Mouse (Mus musculus): Measurements from ENCODE around the gene Abi3. TPM values are rescaled to one million over a fixed set of nuclear protein-coding genes. Genes with fewer than 3 reads are reported as not detected.

Gene Abi3
- polyA plus RNA-seq, 1 experiment from 2014 or later, result 30.2 TPM

- WGBS (ENCODE audit: missing documents), result 59% methylated on average over 5 of the region's 5 CpGs
- H3K27ac ChIP-seq, result no peak overlapping the region
These were observed 37.3 kb downstream of the Abi3 start for GRCm38 (mm10) chr11:95805010-95805409.

GRCm38 (mm10) chr11:95795582-95795981 is 46.7 kb downstream of the Abi3 start:
- no peak overlapping the region for H3K27ac ChIP-seq
- no peaks in the 10 kb centered on the region for H3K79me2 ChIP-seq (ENCODE audit: inconsistent target)
- 82% methylated on average over 4 of the region's 5 CpGs for WGBS (ENCODE audit: missing documents)
- no peaks in the 10 kb centered on the region for H3K36me3 ChIP-seq (ENCODE audit: inconsistent target)
- H3K4me3 ChIP-seq (ENCODE audit: inconsistent target), result no peak overlapping the region

More at GRCm38 (mm10) chr11:95805010-95805409, 37.3 kb downstream of the Abi3 start:
- no peaks in the 10 kb centered on the region for H3K79me2 ChIP-seq (ENCODE audit: inconsistent target)
- no peak overlapping the region for H3K4me3 ChIP-seq (ENCODE audit: inconsistent target)
- no peaks in the 10 kb centered on the region for H3K36me3 ChIP-seq (ENCODE audit: inconsistent target)

DNA sequence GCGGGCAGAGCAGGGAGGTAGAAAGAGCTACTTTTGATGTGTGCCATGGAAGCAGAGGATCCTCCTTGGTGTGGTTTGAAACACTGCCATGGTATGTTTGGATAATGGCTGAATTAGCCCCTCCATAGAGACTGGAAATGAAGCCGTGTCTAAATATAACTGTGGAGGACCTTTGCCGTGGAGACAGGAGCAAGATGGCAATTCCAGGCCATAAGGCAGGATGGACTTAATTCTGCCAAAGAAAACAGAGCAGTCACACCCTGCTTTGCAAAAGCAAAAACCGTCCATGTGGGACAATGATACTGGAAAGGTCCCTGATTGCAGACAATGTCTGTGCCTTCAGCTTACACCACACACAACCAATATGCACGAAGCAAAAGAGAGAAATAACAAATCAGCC is 48.1 kb downstream of the Abi3 start:
- Histone ChIP-seq H3K27ac (no peak overlapping the region), H3K4me3 (ENCODE audit: inconsistent target) (no peak overlapping the region), H3K79me2 (ENCODE audit: inconsistent target) (no peaks in the 10 kb centered on the region), H3K36me3 (ENCODE audit: inconsistent target) (no peaks in the 10 kb centered on the region)
- WGBS (ENCODE audit: missing documents), result 83% methylated on average over 5 of the region's 5 CpGs

GRCm38 (mm10) chr11:95792950-95793509 is 49.2 kb downstream of the Abi3 start:
- no peak overlapping the region for H3K4me3 ChIP-seq (ENCODE audit: inconsistent target)
- H3K27ac ChIP-seq, result no peak overlapping the region
- no peaks in the 10 kb centered on the region for H3K79me2 ChIP-seq (ENCODE audit: inconsistent target)
- WGBS (ENCODE audit: missing documents), result 97% methylated on average over 7 of the region's 8 CpGs
- no peaks in the 10 kb centered on the region for H3K36me3 ChIP-seq (ENCODE audit: inconsistent target)

- Histone ChIP-seq H3K36me3 (ENCODE audit: inconsistent target) (no peaks in the 10 kb centered on the region), H3K4me3 (ENCODE audit: inconsistent target) (no peak overlapping the region), H3K79me2 (ENCODE audit: inconsistent target) (no peaks in the 10 kb centered on the region), H3K27ac (no peak overlapping the region)
- 92% methylated on average over 13 of the region's 13 CpGs for WGBS (ENCODE audit: missing documents)
These were observed 50.5 kb downstream of the Abi3 start for GRCm38 (mm10) chr11:95791787-95792186.

- Histone ChIP-seq H3K27ac (no peak overlapping the region), H3K79me2 (ENCODE audit: inconsistent target) (no peaks in the 10 kb centered on the region), H3K4me3 (ENCODE audit: inconsistent target) (no peak overlapping the region), H3K36me3 (ENCODE audit: inconsistent target) (no peaks in the 10 kb centered on the region)
- 80% methylated on average over 8 of the region's 8 CpGs for WGBS (ENCODE audit: missing documents)
These were observed 52.8 kb downstream of the Abi3 start for GRCm38 (mm10) chr11:95789451-95789891.

GRCm38 (mm10) chr11:95786511-95786910 is 55.8 kb downstream of the Abi3 start:
- Histone ChIP-seq H3K36me3 (ENCODE audit: inconsistent target) (no peaks in the 10 kb centered on the region), H3K27ac (no peak overlapping the region), H3K4me3 (ENCODE audit: inconsistent target) (no peak overlapping the region), H3K79me2 (ENCODE audit: inconsistent target) (no peaks in the 10 kb centered on the region)
- 97% methylated on average over 6 of the region's 6 CpGs for WGBS (ENCODE audit: missing documents)

- no peak overlapping the region for H3K27ac ChIP-seq
- no peaks in the 10 kb centered on the region for H3K79me2 ChIP-seq (ENCODE audit: inconsistent target)
- WGBS (ENCODE audit: missing documents), result 99% methylated on average over 4 of the region's 4 CpGs
- H3K4me3 ChIP-seq (ENCODE audit: inconsistent target), result no peak overlapping the region
- no peaks in the 10 kb centered on the region for H3K36me3 ChIP-seq (ENCODE audit: inconsistent target)
These were observed 56.6 kb downstream of the Abi3 start for GRCm38 (mm10) chr11:95785675-95786074.

- no peaks in the 10 kb centered on the region for H3K79me2 ChIP-seq (ENCODE audit: inconsistent target)
- 90% methylated on average over 9 of the region's 9 CpGs for WGBS (ENCODE audit: missing documents)
- no peak overlapping the region for H3K27ac ChIP-seq
- H3K36me3 ChIP-seq (ENCODE audit: inconsistent target), result no peaks in the 10 kb centered on the region
- H3K4me3 ChIP-seq (ENCODE audit: inconsistent target), result no peak overlapping the region
These were observed 58.3 kb downstream of the Abi3 start for GRCm38 (mm10) chr11:95783958-95784357.

- no peak overlapping the region for H3K27ac ChIP-seq
- WGBS (ENCODE audit: missing documents), result 83% methylated on average over 4 of the region's 4 CpGs
- H3K79me2 ChIP-seq (ENCODE audit: inconsistent target), result no peaks in the 10 kb centered on the region
- no peak overlapping the region for H3K4me3 ChIP-seq (ENCODE audit: inconsistent target)
- H3K36me3 ChIP-seq (ENCODE audit: inconsistent target), result no peaks in the 10 kb centered on the region
These were observed 58.8 kb downstream of the Abi3 start for GRCm38 (mm10) chr11:95783457-95783856.

GRCm38 (mm10) chr11:95781557-95781956 is 60.7 kb downstream of the Abi3 start:
- WGBS (ENCODE audit: missing documents), result 97% methylated on average over 11 of the region's 11 CpGs
- no peaks in the 10 kb centered on the region for H3K36me3 ChIP-seq (ENCODE audit: inconsistent target)
- no peaks in the 10 kb centered on the region for H3K79me2 ChIP-seq (ENCODE audit: inconsistent target)
- H3K4me3 ChIP-seq (ENCODE audit: inconsistent target), result no peak overlapping the region
- H3K27ac ChIP-seq, result no peak overlapping the region

DNA sequence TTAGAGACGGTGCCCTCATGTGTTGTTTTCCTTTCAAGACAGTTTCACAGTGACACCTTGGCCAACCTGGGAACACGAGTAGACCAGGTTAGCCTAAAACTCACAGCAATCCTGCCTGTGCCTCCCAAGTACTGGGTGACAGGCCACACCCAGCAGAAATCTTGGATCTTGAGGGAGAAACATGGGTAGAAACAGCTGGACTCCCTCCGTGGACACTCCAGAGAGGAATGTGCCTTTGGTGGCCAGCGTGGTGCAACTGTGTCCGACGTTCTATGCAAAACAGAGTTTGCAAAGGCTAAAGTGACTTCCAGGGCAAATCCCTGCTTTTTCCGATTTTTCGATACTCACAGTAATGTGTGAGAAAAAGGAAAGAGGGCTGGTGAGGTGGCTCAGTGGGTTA is 61.8 kb downstream of the Abi3 start:
- Histone ChIP-seq H3K27ac (no peak overlapping the region), H3K79me2 (ENCODE audit: inconsistent target) (no peaks in the 10 kb centered on the region), H3K4me3 (ENCODE audit: inconsistent target) (no peak overlapping the region), H3K36me3 (ENCODE audit: inconsistent target) (no peaks in the 10 kb centered on the region)
- whole genome bisulfite sequencing (ENCODE audit: missing documents), result over 99% methylated on average over 7 of the region's 8 CpGs

Other genes starting within 250 kb of the Abi3 start
- 67.1 to 111 TPM (median 84.1 TPM) in 3 replicates for gene Phb, start 175.5 kb downstream of the Abi3 start, polyA plus RNA-seq (2018)
- gene Zfp652, start 129.8 kb downstream of the Abi3 start, polyA plus RNA-seq (2018), result 17.9 to 26.2 TPM (median 25.2 TPM) in 3 replicates
- 0.11 to 0.15 TPM (median 0.11 TPM) in 3 replicates for gene B130006D01Rik, start 118.9 kb downstream of the Abi3 start, polyA plus RNA-seq (2018)
- 6.3 to 10.9 TPM (median 7.8 TPM) in 3 replicates for gene Phospho1, start 18.0 kb downstream of the Abi3 start, polyA plus RNA-seq (2018)
- 226 to 415 TPM (median 244 TPM) in 3 replicates for gene Gngt2, start 5.3 kb downstream of the Abi3 start, polyA plus RNA-seq (2018)
- gene B4galnt2, start 72.4 kb upstream of the Abi3 start, polyA plus RNA-seq (2018), result 0.19 to 0.55 TPM (median 0.33 TPM) in 3 replicates
- gene Igf2bp1, start 163.5 kb upstream of the Abi3 start, polyA plus RNA-seq (2018), result not detected in 3 replicates
- not detected in 3 replicates for gene Gip, start 182.1 kb upstream of the Abi3 start, polyA plus RNA-seq (2018)
- gene Snf8, start 192.4 kb upstream of the Abi3 start, polyA plus RNA-seq (2018), result 81.3 to 105 TPM (median 84.8 TPM) in 3 replicates
- gene Ube2z, start 222.9 kb upstream of the Abi3 start, polyA plus RNA-seq (2018), result 33.4 to 44.7 TPM (median 40.1 TPM) in 3 replicates
- gene Atp5g1, start 233.2 kb upstream of the Abi3 start, polyA plus RNA-seq (2018), result 39.0 to 216 TPM (median 98.4 TPM) in 3 replicates